Mouse (Mus musculus) gonadal fat pad, adult 2 months (tissue): ENCODE data around the gene Retnla. TPM values are rescaled to one million over a fixed set of nuclear protein-coding genes. Genes with fewer than 3 reads are reported as not detected.
"Not testable (repeated sequence)": the region's sequence is repeated elsewhere in the genome, so short reads cannot be mapped to it uniquely, and the experiment has no call there.

Experiments
- DNase-seq: peaks from one replicate; pipeline ENCODE4 v3.0.0-alpha.2; 2012; ENCODE audit warnings: low read depth
- polyA plus RNA-seq: library from polyadenylated mRNA; depleted of rRNA; stranded (reverse); fragments of >200 nt; gene quantifications from 2 replicates; pipeline ENCODE4 v1.2.3, GENCODE M21; 2012; rRNA removed

The Retnla gene
- 302 and 828 TPM in 2 replicates for polyA plus RNA-seq

DNA sequence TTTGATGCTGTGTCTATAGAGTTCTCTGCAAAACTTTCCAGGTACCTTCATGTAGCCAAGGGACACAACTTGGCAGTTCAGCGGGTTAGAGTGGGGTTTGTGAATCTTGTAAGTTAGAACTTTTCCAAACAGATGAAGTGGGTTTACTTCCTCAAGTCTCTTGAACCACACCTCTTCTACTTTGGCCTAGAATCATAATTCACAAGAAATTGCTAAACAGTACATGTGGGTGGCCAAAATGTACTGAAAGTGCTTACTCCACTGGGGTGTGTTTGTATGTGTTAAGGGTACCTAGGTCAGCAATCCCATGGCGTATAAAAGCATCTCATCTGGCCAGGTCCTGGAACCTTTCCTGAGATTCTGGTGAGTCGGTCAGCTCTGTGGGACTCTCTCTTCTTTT, at the start of gene Retnla:
Gene Retnla (plus strand): TSS at position 286 of the 400 bp plus-strand sequence.
- DNase-seq = no peak

DNA sequence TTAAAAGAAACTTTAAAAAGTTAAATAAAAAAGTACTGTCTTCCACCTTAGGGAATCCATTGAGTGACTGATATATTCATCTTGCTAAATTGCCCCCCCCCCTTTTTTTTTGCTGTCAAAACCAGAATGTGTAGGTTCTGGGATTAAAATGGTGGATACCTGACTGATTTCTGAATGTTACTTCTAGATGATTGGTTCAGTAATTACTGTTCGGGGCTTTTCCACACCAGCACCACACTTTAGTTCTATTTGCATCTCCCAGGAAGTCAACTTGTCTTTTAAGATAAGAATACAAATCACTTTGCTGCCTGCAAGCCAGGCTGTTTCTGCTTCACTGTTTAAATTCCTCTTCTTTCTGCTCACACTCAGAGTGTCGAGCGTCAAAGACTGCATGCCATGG, 44.1 kb upstream of the Retnla start:
- no peak for DNase-seq

DNA sequence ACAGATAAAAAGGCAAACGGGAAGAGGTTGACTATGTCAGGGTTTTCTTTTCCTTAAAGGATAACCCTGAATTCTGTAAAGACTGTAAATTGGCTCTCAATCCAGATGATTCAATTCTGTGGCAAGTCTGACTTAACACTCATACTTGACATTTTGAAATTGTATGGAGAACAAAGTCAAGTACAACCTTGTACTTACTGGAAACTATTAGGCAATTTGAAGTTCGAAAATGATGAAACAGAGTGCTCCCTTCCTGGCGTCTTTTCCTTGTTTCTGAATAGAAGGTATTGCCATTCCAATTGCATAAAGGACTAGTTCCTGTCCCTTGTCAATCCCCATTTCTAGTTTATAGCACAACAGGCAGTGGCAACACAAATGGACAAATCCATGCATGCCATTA, 42.9 kb upstream of the Retnla start:
- DNase-seq = no peak

DNA sequence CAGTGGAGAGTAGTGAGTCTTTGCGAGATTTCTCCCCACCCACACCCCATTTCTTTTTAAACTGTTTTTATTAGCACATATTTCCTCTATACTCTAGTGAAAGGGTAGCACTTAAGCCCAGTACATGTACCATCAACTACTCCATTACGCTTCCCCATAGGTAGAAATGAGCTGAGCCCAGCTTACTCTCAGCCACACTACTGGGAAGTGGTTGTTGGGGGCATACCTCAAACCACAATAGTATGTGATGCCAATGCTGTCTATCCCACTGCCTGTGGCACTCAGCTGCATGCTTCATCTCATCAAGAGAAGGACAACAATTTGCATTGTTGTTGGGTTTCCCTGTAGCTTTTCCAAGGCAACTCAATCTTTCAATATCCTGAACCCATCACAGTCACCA, 41.4 kb upstream of the Retnla start:
- no peak for DNase-seq

DNA sequence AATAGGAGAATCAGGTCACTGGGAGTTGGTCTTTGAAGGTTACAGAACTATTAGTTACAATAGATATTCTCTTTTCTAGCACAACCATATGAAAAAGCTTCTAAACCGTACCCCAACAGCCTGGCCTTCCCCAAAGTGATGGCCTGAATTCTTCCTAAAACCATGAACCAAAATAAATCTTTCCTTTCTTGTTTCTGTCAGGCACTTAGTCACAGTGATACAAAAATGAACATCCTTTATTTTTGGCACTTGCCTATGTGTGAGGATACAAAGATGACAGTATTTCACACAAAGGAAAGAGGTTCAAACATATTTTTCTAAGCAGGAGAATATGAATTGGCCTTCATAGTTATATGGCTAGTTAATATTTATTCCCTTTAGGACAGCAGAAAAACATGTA, 36.9 kb upstream of the Retnla start:
- no peak for DNase-seq

DNA sequence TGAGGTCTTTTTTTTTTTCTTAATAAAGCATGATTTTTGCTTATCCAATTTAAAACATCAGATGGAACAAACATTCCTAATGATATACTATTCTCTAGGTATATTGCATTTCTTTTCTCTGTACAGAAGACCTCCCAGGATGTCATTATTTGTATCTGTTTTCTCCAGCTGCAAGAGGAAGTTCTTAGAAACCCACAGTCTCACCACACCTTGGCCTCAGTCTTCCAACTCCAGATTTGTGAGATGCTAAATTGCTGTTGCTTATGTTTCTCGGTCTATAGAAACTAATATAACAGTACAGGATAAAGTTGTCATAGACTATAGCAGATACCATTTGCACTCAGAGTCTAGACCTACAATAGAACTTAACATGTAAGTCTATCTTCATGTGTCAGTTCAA, 35.8 kb upstream of the Retnla start:
- no peak for DNase-seq

DNA sequence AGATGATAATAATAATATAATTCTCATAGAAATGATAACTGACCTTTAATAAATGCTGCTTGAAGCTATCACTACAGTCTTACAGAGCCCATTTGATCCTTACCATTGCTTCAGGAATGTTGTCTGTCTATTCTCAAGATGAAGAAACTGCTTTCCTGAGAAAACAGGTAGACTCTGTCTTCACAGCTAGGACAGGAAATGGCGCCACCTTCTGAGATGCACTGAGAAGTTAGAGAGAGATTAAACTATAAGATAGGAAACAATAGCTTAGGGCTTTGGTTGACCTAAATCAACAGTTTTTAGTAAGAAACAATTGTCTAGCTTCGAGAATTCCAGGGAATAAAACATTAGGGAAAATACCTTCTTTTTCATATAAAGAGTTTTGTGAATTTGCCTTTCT, 33.0 kb upstream of the Retnla start:
- no peak for DNase-seq

DNA sequence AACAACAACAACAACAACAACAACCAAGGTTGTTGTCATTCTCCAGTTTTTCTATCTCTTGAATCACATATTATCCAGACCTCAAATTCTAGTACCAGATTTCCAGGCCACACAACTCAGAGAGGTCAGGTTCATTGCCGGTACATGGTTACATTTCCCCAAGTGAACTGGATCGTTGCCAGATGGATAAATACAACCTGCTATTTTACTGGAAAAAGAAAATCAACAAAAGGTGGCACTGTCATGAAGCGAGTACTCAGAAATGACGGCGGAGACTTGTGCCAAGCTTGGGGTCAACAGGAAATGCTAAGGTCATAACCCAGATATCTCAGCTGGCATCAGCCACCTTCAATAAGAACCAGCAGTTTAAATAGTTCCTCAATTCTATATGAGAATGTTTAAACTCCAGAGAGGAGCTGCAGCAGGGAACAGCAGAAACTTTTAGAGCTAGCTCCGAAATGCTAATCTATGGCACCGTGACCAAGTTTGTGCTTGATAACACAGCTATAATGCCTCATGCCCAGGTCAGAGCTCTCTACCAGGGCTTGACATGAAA, 30.4 kb upstream of the Retnla start:
- no peak for DNase-seq

DNA sequence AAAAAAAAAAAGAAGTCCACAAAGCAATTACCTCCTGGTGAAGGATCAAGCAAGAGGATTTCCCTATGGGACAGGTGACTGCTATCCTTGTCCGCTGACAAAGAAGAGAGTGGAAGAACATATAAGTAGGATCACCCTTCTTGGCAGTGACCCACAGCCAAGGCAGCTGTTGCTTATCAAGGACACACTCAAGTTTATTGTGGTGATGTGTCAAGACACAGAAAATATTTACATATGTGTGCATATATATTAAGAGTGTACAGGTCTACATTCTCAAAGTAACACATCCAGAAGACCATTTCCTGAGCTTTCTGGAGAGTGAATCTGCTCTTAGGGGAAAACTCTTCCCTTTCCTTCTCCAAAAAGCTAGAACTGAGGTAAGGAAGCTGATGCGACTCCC, 25.7 kb upstream of the Retnla start, which contains the start of gene Retnlb:
Gene Retnlb (plus strand): TSS at position 162 of the 400 bp plus-strand sequence.
- no peak for DNase-seq

DNA sequence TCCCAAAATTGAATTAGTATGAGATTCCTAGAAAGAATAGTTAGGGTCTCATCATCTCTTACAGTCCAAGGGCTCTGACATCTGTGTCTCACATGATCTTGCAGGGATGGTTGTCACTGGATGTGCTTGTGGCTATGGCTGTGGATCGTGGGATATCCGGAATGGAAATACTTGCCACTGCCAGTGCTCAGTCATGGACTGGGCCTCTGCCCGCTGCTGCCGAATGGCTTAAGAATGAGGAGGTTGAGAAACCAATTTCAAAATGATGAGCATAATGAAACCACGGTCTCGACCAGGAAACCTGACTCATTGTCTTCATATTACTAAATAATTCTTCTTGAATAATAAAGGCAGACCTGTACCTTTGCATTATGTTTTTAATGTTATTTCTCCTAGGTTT, 23.8 kb upstream of the Retnla start:
- DNase-seq = no peak

DNA sequence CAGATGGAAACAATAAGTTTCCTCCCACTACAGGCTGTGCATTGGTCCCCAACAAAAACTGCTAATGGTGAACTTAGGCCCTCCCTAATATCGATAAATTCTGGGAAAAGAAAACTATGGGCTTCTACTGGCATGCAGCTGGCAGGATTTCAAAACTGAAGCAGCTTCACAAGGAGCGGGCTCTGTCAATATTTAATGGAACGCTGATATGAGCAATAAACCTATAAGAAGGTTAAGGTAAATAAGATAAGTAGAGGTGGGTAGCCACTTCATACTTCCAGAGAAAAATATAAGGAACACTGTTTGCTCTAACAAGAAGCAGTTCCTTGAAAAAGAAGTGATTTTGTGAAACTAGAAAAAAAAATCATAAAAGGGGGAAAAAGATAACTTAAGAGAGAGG, 15.9 kb upstream of the Retnla start:
- no peak for DNase-seq

DNA sequence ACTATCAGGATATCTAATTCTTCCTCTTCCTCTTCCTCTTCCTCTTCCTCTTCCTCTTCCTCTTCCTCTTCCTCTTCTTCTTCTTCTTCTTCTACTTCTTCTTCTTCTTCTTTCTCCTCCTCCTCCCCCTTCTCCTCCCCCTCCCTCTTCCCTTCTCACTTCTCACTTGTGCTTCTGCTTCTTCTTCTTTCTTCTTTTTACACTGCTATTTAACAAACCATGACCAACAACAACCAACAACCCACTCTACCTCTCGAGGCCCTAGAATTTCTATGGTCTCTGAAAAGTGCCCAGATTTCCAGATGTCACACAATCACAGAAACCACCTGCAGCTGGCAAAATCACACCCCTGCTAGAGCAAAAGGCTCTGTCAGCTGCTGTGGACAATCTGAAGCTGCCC, 14.7 kb upstream of the Retnla start:
- no peak for DNase-seq

DNA sequence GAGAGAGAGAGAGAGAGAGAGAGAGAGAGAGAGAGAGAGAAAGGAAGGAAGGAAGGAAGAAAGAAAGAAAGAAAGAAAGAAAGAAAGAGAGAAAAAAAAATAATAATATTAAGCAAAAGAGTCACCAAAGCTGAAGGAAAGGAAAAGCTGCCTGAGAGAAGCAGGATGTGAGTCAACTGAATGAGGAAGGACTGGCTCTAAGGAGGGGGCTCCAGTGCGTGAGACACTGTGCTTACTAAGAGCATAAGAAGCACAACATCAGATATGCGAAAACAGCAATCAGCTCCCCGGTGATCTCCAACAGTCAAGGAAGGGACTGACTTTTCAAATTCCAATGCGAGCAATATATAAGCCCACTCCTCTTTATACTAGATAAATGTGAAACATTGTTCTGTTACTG, 13.3 kb upstream of the Retnla start:
- no peak for DNase-seq

DNA sequence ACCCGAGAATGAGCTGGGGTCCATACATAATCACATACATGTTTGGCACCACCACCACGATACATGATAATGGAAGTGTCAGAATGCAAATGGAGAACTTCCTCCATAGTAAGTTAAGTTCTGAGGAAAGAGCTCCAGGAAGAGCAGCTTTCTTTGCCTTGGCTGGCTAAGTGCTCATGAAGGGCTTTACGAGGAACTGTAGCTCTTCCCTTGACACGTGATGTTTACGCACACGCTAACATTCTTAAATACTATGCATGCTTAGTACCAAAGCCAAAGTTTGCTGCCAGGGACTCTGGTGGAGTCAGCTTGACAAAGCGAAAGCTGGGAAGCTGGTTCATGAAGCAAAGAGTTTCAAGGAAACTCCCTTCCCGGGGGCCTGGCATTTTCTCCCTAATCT, 10.3 kb upstream of the Retnla start:
- no peak for DNase-seq

DNA sequence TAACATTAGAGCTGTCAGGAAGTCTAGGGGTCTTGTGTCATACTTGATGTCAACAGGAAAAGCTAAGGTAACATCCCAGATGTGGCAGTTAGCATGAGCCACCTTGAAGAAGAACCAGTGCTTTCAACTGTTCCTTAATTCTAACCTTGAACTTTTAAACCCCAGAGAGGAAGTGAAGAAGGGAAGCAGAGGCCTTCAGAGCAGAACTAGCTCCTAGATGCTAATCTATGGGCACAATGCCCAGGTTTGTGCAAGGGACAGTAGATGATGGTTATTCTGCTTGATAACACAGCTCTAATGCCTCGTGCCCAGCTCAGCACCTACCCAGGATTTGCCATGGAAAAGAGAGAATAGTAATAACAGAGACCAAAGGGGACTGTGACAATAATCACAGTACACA, 8.7 kb upstream of the Retnla start:
- not testable (repeated sequence) for DNase-seq

DNA sequence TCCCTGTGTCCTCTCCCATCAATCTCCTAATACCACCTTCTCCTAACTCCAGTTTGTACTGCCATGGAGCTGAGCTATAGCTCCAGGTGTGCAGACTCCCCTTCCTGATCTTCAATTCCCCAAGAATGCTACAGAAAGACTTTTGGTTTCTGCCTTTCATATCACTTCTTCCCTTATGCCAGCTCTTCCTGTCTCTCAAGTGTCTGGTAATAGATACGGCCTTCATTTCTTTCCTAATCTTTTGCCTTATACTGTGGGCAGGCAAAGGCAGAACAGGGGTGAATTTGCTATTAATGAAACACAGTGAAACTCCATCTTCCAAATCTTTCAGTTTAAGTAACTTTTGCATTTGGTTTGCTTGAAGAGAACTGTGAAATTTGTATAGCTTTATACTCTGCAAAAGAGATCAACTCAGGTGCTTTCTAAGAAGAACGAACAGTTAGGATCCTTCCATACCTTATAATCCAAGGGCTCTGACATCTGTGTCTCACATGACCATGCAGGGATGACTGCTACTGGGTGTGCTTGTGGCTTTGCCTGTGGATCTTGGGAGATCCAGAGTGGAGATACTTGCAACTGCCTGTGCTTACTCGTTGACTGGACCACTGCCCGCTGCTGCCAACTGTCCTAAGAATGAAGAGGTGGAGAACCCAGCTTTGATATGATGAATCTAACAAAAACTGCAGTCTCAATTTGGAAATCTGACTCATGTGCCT, 1.5 kb downstream of the Retnla start:
- no peak for DNase-seq

DNA sequence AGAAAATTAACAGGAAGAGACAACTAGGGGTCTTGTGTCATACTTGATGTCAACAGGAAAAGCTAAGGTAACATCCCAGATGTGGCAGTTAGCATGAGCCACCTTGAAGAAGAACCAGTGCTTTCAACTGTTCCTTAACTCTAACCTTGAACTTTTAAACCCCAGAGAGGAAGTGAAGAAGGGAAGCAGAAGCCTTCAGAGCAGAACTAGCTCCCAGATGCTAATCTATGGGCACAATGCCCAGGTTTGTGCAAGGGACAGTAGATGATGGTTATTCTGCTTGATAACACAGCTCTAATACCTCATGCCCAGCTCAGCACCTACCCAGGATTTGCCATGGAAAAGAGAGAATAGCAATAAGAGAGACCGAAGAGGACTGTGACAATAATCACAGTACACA, 22.7 kb downstream of the Retnla start:
- not testable (repeated sequence) for DNase-seq

DNA sequence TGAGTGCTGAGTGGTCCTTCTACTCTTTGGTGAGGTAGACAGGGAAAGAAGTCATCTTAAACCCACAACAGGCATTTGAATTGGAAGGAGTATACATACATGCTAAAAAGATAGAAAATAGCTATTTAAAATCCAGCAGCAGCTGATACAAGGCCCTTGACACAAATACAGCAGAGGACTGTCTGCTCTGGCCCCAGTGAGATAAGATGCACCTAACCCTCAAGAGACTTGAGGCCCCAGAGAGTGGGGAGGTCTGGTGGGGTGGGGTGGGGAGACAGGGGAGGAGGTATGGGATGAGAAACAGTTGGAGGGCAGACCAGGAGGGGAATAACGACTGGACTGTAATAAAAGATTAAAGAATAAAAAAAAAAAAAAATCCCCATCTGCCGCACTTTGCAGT, 25.3 kb downstream of the Retnla start:
- no peak for DNase-seq

DNA sequence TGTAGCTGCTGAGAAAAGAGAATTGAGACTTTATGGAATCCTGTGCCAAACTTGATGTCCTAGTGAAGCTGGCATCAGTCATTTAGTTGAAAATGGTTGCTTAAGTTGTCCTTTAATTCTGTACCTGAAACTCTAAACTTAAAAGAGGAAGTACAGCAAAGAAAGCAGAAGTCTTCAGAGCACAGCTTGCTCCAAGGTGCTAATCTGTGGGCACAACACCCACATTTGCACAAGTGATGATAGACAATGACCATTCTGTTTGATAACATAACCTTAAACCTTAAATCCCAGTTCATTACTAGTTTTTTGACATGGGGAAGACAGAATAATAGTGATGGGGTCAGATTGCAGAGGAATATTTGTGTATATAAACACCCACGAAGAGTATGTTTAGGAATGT, 26.3 kb downstream of the Retnla start:
- no peak for DNase-seq

DNA sequence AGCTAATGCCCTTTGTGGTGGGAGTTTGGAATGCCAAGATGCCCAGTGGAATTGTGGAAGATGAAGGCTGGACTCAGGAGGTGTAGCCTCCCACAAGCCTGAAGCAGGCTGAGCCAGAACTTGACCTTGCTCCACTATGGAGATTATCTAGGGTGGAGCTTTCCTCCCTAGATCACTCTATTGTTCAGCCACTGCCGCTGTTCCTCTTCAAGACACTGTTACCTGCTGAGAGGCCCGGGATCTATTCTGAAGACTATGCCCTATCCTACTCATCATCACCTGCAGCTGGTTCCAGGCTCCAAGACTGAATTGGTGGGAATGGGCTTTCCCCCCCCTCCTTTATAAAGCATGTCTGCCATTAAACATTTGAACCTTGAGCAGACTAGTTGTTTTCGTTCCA, 27.3 kb downstream of the Retnla start:
- DNase-seq = no peak

DNA sequence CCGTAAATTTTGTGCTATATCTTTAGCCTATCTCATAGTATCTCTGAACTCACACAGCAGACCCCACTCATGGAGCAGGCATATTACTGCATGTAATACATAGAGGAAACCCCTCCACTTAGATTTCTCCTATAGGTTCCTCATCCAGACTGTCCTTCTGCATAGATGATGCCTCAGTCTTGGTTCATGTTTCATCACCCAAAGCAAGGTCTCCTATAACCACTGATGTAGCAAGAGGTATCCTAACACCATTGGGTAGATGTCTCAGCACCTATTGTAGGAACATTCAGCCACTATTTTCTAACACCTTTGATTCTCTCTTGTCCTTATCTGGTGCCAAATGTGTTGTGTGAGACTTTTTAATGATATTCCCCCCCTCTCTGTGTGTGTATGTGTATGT, 29.4 kb downstream of the Retnla start:
- no peak for DNase-seq

DNA sequence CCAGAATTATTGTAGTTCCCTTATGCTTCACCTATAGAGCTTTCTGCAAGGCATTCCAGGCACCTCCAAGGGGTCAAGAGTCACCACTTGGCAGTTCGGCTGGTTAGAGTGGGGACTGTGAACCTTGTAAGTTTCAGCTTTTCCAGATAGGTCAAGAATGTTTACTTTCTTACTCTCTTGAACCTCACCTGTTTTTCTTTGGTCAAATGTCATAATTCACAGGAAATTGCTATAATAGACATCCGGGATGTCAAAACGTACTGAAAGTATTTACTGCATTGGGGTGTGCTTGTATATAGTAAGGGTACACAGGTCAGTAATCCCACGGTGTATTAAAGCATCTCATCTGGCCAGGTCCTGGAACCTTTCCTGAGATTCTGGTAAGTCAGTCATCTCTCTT, 30.0 kb downstream of the Retnla start, which contains the start of gene Retnlg:
Gene Retnlg (plus strand): TSS at position 301 of the 400 bp plus-strand sequence.
- DNase-seq = no peak

DNA sequence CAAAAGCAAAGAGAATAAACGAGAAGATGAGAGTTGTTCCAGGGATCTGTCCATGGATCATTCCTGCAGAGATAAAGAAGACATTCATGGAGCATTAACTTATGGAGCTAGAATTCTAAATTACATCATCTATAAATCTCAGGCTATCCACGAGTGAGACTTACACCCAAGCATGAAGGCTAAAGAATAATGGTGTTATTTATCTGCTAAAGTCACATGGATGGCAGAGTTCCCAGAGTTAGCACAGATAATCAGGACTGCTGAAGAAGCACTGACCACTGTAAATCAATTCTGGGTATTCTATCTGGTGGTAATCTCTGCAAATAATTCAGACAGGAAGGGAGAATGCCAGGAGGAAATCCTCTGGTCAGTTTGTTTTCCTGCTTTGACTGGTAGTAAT, 48.4 kb downstream of the Retnla start:
- DNase-seq = no peak
